Mouse (Mus musculus) MEL (cell line): ENCODE measurements around the gene Lefty1. TPM values are rescaled to one million over a fixed set of nuclear protein-coding genes. Genes with fewer than 3 reads are reported as not detected.
A peak's percentile ranks its signal among the peaks of the same experiment; 100 is the strongest.

ENCODE experiments used
- DNase-seq: peaks from one replicate; pipeline ENCODE4 v3.0.0; 2011; ENCODE audit warnings: low read depth, low spot score
- H3K27ac ChIP-seq: 2 replicates; pipeline ENCODE4 v1.5.1; 2012; ENCODE audit warnings: low read depth, mild to moderate bottlenecking, control low read depth, low read length, moderate library complexity; ENCODE audit not compliant: control insufficient read depth
- H3K27me3 ChIP-seq, 2 experiments: fragments of 150-350 bp in 1 of 2; sonication (generic) in 1 of 2; 2 replicates each; pipeline ENCODE4 v1.6.1; 2012; ENCODE audit warnings: low read length in 2 of 2, mild to moderate bottlenecking in 2 of 2, improper control_type of control experiment in 1 of 2, moderate library complexity in 1 of 2; ENCODE audit not compliant: insufficient read depth in 2 of 2, control insufficient read depth in 1 of 2
- H3K36me3 ChIP-seq, 2 experiments: 2 replicates each; pipeline ENCODE4 v1.6.1; 2012 to 2014; ENCODE audit warnings: low read length in 2 of 2, improper control_type of control experiment in 1 of 2, inconsistent platforms in 1 of 2, mild to moderate bottlenecking in 1 of 2; ENCODE audit not compliant: insufficient read depth in 2 of 2, control insufficient read depth in 1 of 2
- H3K4me1 ChIP-seq, 2 experiments: fragments of 150-350 bp in 1 of 2; sonication (generic) in 1 of 2; 2 replicates each; pipeline ENCODE4 v1.6.1; 2012; ENCODE audit warnings: low read length in 2 of 2, improper control_type of control experiment in 1 of 2, mild to moderate bottlenecking in 1 of 2; ENCODE audit not compliant: insufficient read depth in 2 of 2, control insufficient read depth in 1 of 2
- H3K4me3 ChIP-seq, 2 experiments: fragments of 150-350 bp in 1 of 2; sonication (generic) in 1 of 2; 2 replicates each; pipeline ENCODE4 v1.5.1; 2012; ENCODE audit warnings: low read depth in 2 of 2, low read length in 2 of 2, mild to moderate bottlenecking in 2 of 2, moderate library complexity in 2 of 2, control low read depth in 1 of 2, improper control_type of control experiment in 1 of 2; ENCODE audit not compliant: control insufficient read depth in 1 of 2, insufficient read depth in 1 of 2
- H3K79me2 ChIP-seq: 2 replicates; pipeline ENCODE4 v1.6.1; 2012; ENCODE audit warnings: mild to moderate bottlenecking, low read length, moderate library complexity; ENCODE audit not compliant: control insufficient read depth, poor library complexity, insufficient read depth
- H3K9ac ChIP-seq: 2 replicates; pipeline ENCODE4 v1.6.1; 2012; ENCODE audit warnings: low read depth, mild to moderate bottlenecking, control low read depth, low read length, moderate library complexity; ENCODE audit not compliant: control insufficient read depth, poor library complexity, severe bottlenecking
- H3K9me3 ChIP-seq: fragments of 150-350 bp; sonication (generic); replicated peaks from 2 replicates; pipeline ENCODE4 v1.6.1; 2012; ENCODE audit warnings: mild to moderate bottlenecking, low read length, improper control_type of control experiment, moderate library complexity; ENCODE audit not compliant: insufficient read depth
- BHLHE40 ChIP-seq: IDR thresholded peaks from 2 replicates; pipeline ENCODE4 v1.6.1; 2012; ENCODE audit warnings: low read depth, mild to moderate bottlenecking, inconsistent platforms, low read length, improper control_type of control experiment, borderline replicate concordance
- CTCF ChIP-seq, 3 experiments: IDR thresholded peaks in 2 of 3; conservative IDR thresholded peaks in 1 of 3; 2 replicates each; pipeline ENCODE4 v1.5.1; 2011 to 2012; ENCODE audit warnings: low read length in 3 of 3, low read depth in 2 of 3, mild to moderate bottlenecking in 2 of 3, improper control_type of control experiment in 1 of 3, inconsistent platforms in 1 of 3, mixed read lengths in 1 of 3, moderate library complexity in 1 of 3; ENCODE audit not compliant: control insufficient read depth in 1 of 3, insufficient read depth in 1 of 3, poor library complexity in 1 of 3, severe bottlenecking in 1 of 3
- GATA1 ChIP-seq: IDR thresholded peaks from 2 replicates; pipeline ENCODE4 v1.6.1; 2011; ENCODE audit warnings: low read depth, low read length, improper control_type of control experiment
- HCFC1 ChIP-seq: IDR thresholded peaks from 2 replicates; pipeline ENCODE4 v1.6.1; 2012; ENCODE audit warnings: low read depth, mild to moderate bottlenecking, inconsistent platforms, low read length, improper control_type of control experiment, moderate library complexity
- KAT2A ChIP-seq: conservative IDR thresholded peaks from 2 replicates; pipeline ENCODE4 v1.6.1; 2012; ENCODE audit warnings: low read depth, low read length, improper control_type of control experiment, inconsistent platforms
- NELFE ChIP-seq: IDR thresholded peaks from 2 replicates; pipeline ENCODE4 v1.6.1; 2011; ENCODE audit warnings: low read depth, low read length, improper control_type of control experiment
- POLR2AphosphoS5 ChIP-seq: IDR thresholded peaks from 2 replicates; pipeline ENCODE4 v1.6.1; 2012; ENCODE audit warnings: low read depth, borderline replicate concordance, mild to moderate bottlenecking, inconsistent platforms, low read length, moderate library complexity, mixed read lengths
- RAD21 ChIP-seq: IDR thresholded peaks from 2 replicates; pipeline ENCODE4 v1.6.1; 2011; ENCODE audit warnings: mild to moderate bottlenecking, low read depth, low read length, improper control_type of control experiment
- SMC3 ChIP-seq: IDR thresholded peaks from 2 replicates; pipeline ENCODE4 v1.6.1; 2011; ENCODE audit warnings: low read depth, low read length, improper control_type of control experiment
- TAL1 ChIP-seq: IDR thresholded peaks from 2 replicates; pipeline ENCODE4 v1.6.1; 2012; ENCODE audit warnings: mild to moderate bottlenecking, inconsistent platforms, low read length, moderate library complexity, mixed read lengths
- UBTF ChIP-seq: IDR thresholded peaks from 2 replicates; pipeline ENCODE4 v1.6.1; 2012; ENCODE audit warnings: low read depth, mild to moderate bottlenecking, inconsistent platforms, low read length, improper control_type of control experiment, moderate library complexity, borderline replicate concordance; ENCODE audit not compliant: insufficient read depth
- USF2 ChIP-seq, 2 experiments: IDR thresholded peaks; 2 replicates each; pipeline ENCODE4 v1.6.1; 2011 to 2012; ENCODE audit warnings: improper control_type of control experiment in 2 of 2, low read length in 2 of 2, borderline replicate concordance in 1 of 2, inconsistent platforms in 1 of 2, low read depth in 1 of 2, mild to moderate bottlenecking in 1 of 2; ENCODE audit not compliant: insufficient read depth in 1 of 2
- ZMIZ1 ChIP-seq: IDR thresholded peaks from 2 replicates; pipeline ENCODE4 v1.6.1; 2012; ENCODE audit warnings: low read depth, mild to moderate bottlenecking, inconsistent platforms, low read length, improper control_type of control experiment, moderate library complexity
- polyA plus RNA-seq, 2 experiments: library from polyadenylated mRNA; stranded (reverse) in 1 of 2; unstranded in 1 of 2; fragments of >175 nt in 1 of 2; fragments of >200 nt in 1 of 2; gene quantifications; 2 replicates each; pipeline versions ENCODE4 v1.2.1 to v1.2.4; 2012; ENCODE audit warnings: low replicate concordance in 2 of 2, low read depth in 1 of 2; ENCODE audit not compliant: insufficient read length in 2 of 2, insufficient read depth in 1 of 2, missing spikeins in 1 of 2
- total RNA-seq: library from RNA; depleted of rRNA; stranded (reverse); fragments of 300-350 nt; gene quantifications from 2 replicates; pipeline ENCODE4 v1.2.3, GENCODE M21; 2012

Lefty1 gene
- total and polyA plus RNA-seq, 3 experiments = 5.1 to 6.4 TPM; not detected in 1

DNA sequence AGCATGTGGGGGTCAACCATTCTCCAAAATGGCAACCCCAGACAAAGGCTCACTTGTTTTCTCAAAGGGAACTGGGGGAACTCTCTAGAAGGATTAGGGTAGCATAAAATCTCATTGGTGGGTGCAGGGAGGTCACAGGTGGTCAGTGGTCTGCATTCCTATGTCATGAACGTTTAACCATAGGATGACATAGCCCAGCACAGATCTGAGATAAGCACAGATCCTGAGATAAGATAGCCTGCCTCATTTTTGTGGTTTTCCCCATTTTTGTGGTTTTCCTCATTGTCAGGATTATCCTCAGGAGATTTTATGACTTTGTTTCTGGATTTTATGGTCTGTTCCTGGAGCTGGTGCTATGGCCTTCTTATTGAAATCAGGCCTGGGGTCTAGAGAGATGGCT, 17.8 kb upstream of the Lefty1 start:
- Histone ChIP-seq H3K4me3 (no peak overlapping the region), H3K4me1 (peaks cover 5 to 17% of the 10 kb centered on the region in 2 experiments), H3K9me3 (no peaks in the 10 kb centered on the region), H3K27ac (no peak overlapping the region), H3K27me3 (no peaks in the 10 kb centered on the region), H3K36me3 (peaks cover 0 to 11% of the 10 kb centered on the region in 2 experiments; a peak in 2 of 4 replicates), H3K9ac (no peak overlapping the region), H3K79me2 (no peaks in the 10 kb centered on the region)
- TF ChIP-seq TAL1 (no peak), KAT2A (no peak), UBTF (no peak), GATA1 (peak; percentile 53)
- DNase-seq = no peak

DNA sequence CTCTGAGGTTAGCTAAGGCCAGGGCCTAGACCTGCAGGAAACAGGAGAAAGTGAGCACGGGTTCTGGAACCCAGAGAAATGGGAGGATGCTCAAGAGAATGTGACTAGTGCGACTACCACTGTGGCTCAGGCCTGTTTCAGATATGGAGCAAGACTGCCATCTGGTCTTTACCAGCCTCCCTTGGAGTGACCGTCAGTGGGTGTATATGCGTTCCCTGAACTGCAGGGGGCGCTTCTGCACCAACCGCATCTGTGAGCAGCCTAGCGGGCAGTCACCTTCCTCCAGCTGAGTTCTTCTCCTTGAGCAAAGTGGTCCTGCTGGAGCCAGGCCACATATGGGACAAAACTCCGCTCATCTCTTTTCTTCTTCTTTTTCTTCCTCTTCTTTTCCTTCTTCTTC, 15.1 kb upstream of the Lefty1 start:
- Histone ChIP-seq H3K4me3 (no peak overlapping the region), H3K9ac (no peak overlapping the region), H3K4me1 (peaks cover 0 to 10% of the 10 kb centered on the region in 2 experiments; a peak in 2 of 4 replicates), H3K27ac (no peak overlapping the region)
- DNase-seq = peak; percentile 58
- no peak for TF ChIP-seq NELFE
- TF ChIP-seq BHLHE40 = no peak
- TF ChIP-seq USF2 (IDR thresholded peaks at IDR 0.05; ENCODE audit: borderline replicate concordance in 1 of 2, insufficient read depth in 1 of 2, low read depth in 1 of 2, low read length in 2 of 2) = no peak
- TF ChIP-seq ZMIZ1 = no peak
- TF ChIP-seq SMC3 = peak; percentile 39
- TF ChIP-seq KAT2A = no peak
- TF ChIP-seq CTCF (IDR thresholded peaks at IDR 0.05 in 2 of 3, conservative IDR thresholded peaks at IDR 0.05 in 1 of 3; ENCODE audit: control insufficient read depth in 1 of 3, insufficient read depth in 1 of 3, low read depth in 2 of 3, low read length in 3 of 3, poor library complexity in 1 of 3, severe bottlenecking in 1 of 3) = peak; percentile 73 to 88 (median 83)
- no peak for TF ChIP-seq HCFC1
- peak; percentile 23 for TF ChIP-seq RAD21
- TF ChIP-seq POLR2AphosphoS5 = no peak
- TF ChIP-seq, all 39 proteins: peak for 3
- no peaks in the 10 kb centered on the region for H3K79me2 ChIP-seq
- H3K27me3 ChIP-seq = no peaks in the 10 kb centered on the region
- H3K36me3 ChIP-seq = peaks cover 0 to 5% of the 10 kb centered on the region in 2 experiments; a peak in 2 of 4 replicates
- no peaks in the 10 kb centered on the region for H3K9me3 ChIP-seq
